Mouse (Mus musculus) embryonic facial prominence, embryonic 10.5 days (tissue): Measurements from ENCODE around the gene Smad3. TPM values are rescaled to one million over a fixed set of nuclear protein-coding genes. Genes with fewer than 3 reads are reported as not detected.

Experiments used
- DNase-seq: peaks from one replicate; pipeline ENCODE4 v3.0.0-alpha.2; 2017; ENCODE audit warnings: low spot score
- H3K27ac ChIP-seq: fragments of 300-500 bp; sonication (generic); replicated peaks from 2 replicates; pipeline ENCODE4 v1.5.1; 2016; ENCODE audit warnings: mild to moderate bottlenecking
- H3K27me3 ChIP-seq: fragments of 300-500 bp; sonication (generic); replicated peaks from 2 replicates; pipeline ENCODE4 v1.6.1; 2016; ENCODE audit warnings: low read depth, mild to moderate bottlenecking; ENCODE audit not compliant: poor library complexity, severe bottlenecking
- H3K36me3 ChIP-seq: fragments of 300-500 bp; sonication (generic); replicated peaks from 2 replicates; pipeline ENCODE4 v1.6.1; 2016; ENCODE audit warnings: mild to moderate bottlenecking, moderate library complexity
- H3K4me1 ChIP-seq: fragments of 300-500 bp; sonication (generic); 2 replicates; pipeline ENCODE4 v1.6.1; 2016
- H3K4me3 ChIP-seq: fragments of 300-500 bp; sonication (generic); 2 replicates; pipeline ENCODE4 v1.5.1; 2016; ENCODE audit warnings: mild to moderate bottlenecking, moderate library complexity
- H3K9me3 ChIP-seq: fragments of 300-500 bp; sonication (generic); 2 replicates; pipeline ENCODE4 v1.6.1; 2016; ENCODE audit warnings: mild to moderate bottlenecking
- WGBS: fragments of 180-500 bp; shearing (Covaris S2); methylation state at CpG from one replicate; pipeline ENCODE4 v1.1.7; 2016; 5-methylcytosine and 5-hydroxymethylcytosine counted together
- polyA plus RNA-seq: library from polyadenylated mRNA; unstranded; fragments of >200 nt; fragmentation: Nextera tagmentation; extraction: Ambion mirVana; gene quantifications from 2 replicates; pipeline ENCODE4 v1.2.1, GENCODE M21; 2016

Gene Smad3
- polyA plus RNA-seq, 1 experiment from 2014 or later: 23.4 TPM

- 75% methylated on average over 7 of the region's 7 CpGs for WGBS
These were observed 5.2 kb downstream of the Smad3 start for GRCm38 (mm10) chr9:63752576-63752975.

GRCm38 (mm10) chr9:63751325-63751724 lies 6.5 kb downstream of the Smad3 start:
- Histone ChIP-seq H3K27ac (no peak overlapping the region), H3K27me3 (no peaks in the 10 kb centered on the region), H3K36me3 (peaks cover 8% of the 10 kb centered on the region), H3K4me1 (peaks cover 100% of the 10 kb centered on the region), H3K4me3 (no peak overlapping the region), H3K9me3 (no peaks in the 10 kb centered on the region)
- DNase-seq: no peak
- 71% methylated on average over 4 of the region's 4 CpGs for WGBS

More at GRCm38 (mm10) chr9:63752576-63752975, 5.2 kb downstream of the Smad3 start:
- no peak for DNase-seq
- no peak overlapping the region for H3K4me3 ChIP-seq
- H3K27ac ChIP-seq: no peak overlapping the region
- no peaks in the 10 kb centered on the region for H3K9me3 ChIP-seq
- peaks cover 8% of the 10 kb centered on the region for H3K36me3 ChIP-seq
- no peaks in the 10 kb centered on the region for H3K27me3 ChIP-seq
- H3K4me1 ChIP-seq: peaks cover 97% of the 10 kb centered on the region

- Histone ChIP-seq H3K9me3 (no peaks in the 10 kb centered on the region), H3K27me3 (no peaks in the 10 kb centered on the region), H3K36me3 (peaks cover 8% of the 10 kb centered on the region), H3K4me1 (peaks cover 100% of the 10 kb centered on the region), H3K27ac (0 out of 2 replicates have a peak overlapping the region, but pooled peaks have one; percentile 3), H3K4me3 (peak overlapping the region; percentile 8; the same call in 1 of the 2 replicates)
- DNase-seq: no peak
- WGBS: 53% methylated on average over 10 of the region's 10 CpGs
These were observed 7.3 kb downstream of the Smad3 start for GRCm38 (mm10) chr9:63750360-63750974.

- no peaks in the 10 kb centered on the region for H3K9me3 ChIP-seq
- H3K27me3 ChIP-seq: no peaks in the 10 kb centered on the region
- no peak overlapping the region for H3K4me3 ChIP-seq
- 0 out of 2 replicates have a peak overlapping the region, but pooled peaks have one; percentile 32 for H3K27ac ChIP-seq
- H3K4me1 ChIP-seq: peaks cover 100% of the 10 kb centered on the region
- WGBS: 48% methylated on average over 15 of the region's 15 CpGs
- peaks cover 15% of the 10 kb centered on the region for H3K36me3 ChIP-seq
- no peak for DNase-seq
These were observed 8.4 kb downstream of the Smad3 start for GRCm38 (mm10) chr9:63749296-63749915.

GRCm38 (mm10) chr9:63747645-63748295 lies 10.0 kb downstream of the Smad3 start:
- Histone ChIP-seq H3K36me3 (peaks cover 18% of the 10 kb centered on the region), H3K4me3 (no peak overlapping the region), H3K4me1 (peaks cover 100% of the 10 kb centered on the region), H3K27ac (no peak overlapping the region), H3K9me3 (no peaks in the 10 kb centered on the region), H3K27me3 (no peaks in the 10 kb centered on the region)
- DNase-seq: no peak
- 83% methylated on average over 9 of the region's 9 CpGs for WGBS

GRCm38 (mm10) chr9:63746980-63747379 lies 10.8 kb downstream of the Smad3 start:
- H3K9me3 ChIP-seq: no peaks in the 10 kb centered on the region
- peaks cover 100% of the 10 kb centered on the region for H3K4me1 ChIP-seq
- H3K27me3 ChIP-seq: no peaks in the 10 kb centered on the region
- no peak overlapping the region for H3K4me3 ChIP-seq
- WGBS: 90% methylated on average over 3 of the region's 3 CpGs
- peaks cover 19% of the 10 kb centered on the region for H3K36me3 ChIP-seq
- H3K27ac ChIP-seq: peak overlapping the region; percentile 67; the same call in 1 of the 2 replicates
- DNase-seq: no peak

GRCm38 (mm10) chr9:63745821-63746632 lies 11.8 kb downstream of the Smad3 start:
- peaks cover 17% of the 10 kb centered on the region; the same call in 1 of the 2 replicates for H3K36me3 ChIP-seq
- H3K4me3 ChIP-seq: peak overlapping the region; percentile 9; the same call in 1 of the 2 replicates
- WGBS: 52% methylated on average over 19 of the region's 19 CpGs
- H3K27me3 ChIP-seq: no peaks in the 10 kb centered on the region
- peak; percentile 48 for DNase-seq
- H3K9me3 ChIP-seq: no peaks in the 10 kb centered on the region
- H3K27ac ChIP-seq: peak overlapping the region; percentile 67
- peaks cover 99% of the 10 kb centered on the region for H3K4me1 ChIP-seq

GRCm38 (mm10) chr9:63744595-63744994 lies 13.2 kb downstream of the Smad3 start:
- H3K9me3 ChIP-seq: no peaks in the 10 kb centered on the region
- H3K4me1 ChIP-seq: peaks cover 99% of the 10 kb centered on the region
- no peak for DNase-seq
- no peak overlapping the region for H3K4me3 ChIP-seq
- no peaks in the 10 kb centered on the region for H3K27me3 ChIP-seq
- no peak overlapping the region for H3K27ac ChIP-seq
- WGBS: 92% methylated on average over 5 of the region's 5 CpGs
- peaks cover 20% of the 10 kb centered on the region for H3K36me3 ChIP-seq

GRCm38 (mm10) chr9:63743775-63744174 lies 14.0 kb downstream of the Smad3 start:
- Histone ChIP-seq H3K4me1 (peaks cover 99% of the 10 kb centered on the region), H3K27ac (no peak overlapping the region; the same call in 1 of the 2 replicates), H3K4me3 (no peak overlapping the region), H3K36me3 (peaks cover 29% of the 10 kb centered on the region), H3K9me3 (no peaks in the 10 kb centered on the region), H3K27me3 (no peaks in the 10 kb centered on the region)
- 88% methylated on average over 11 of the region's 11 CpGs for WGBS
- DNase-seq: no peak

GRCm38 (mm10) chr9:63742887-63743660 lies 14.7 kb downstream of the Smad3 start:
- Histone ChIP-seq H3K27me3 (no peaks in the 10 kb centered on the region), H3K27ac (no peak overlapping the region; the same call in 1 of the 2 replicates), H3K36me3 (peaks cover 33% of the 10 kb centered on the region), H3K9me3 (no peaks in the 10 kb centered on the region), H3K4me3 (no peak overlapping the region), H3K4me1 (peaks cover 99% of the 10 kb centered on the region)
- 60% methylated on average over 13 of the region's 13 CpGs for WGBS
- DNase-seq: no peak

- DNase-seq: no peak
- H3K36me3 ChIP-seq: peaks cover 33% of the 10 kb centered on the region
- 54% methylated on average over 3 of the region's 3 CpGs for WGBS
- no peak overlapping the region for H3K4me3 ChIP-seq
- peaks cover 99% of the 10 kb centered on the region for H3K4me1 ChIP-seq
- no peak overlapping the region for H3K27ac ChIP-seq
- no peaks in the 10 kb centered on the region for H3K27me3 ChIP-seq
- H3K9me3 ChIP-seq: no peaks in the 10 kb centered on the region
These were observed 15.5 kb downstream of the Smad3 start for GRCm38 (mm10) chr9:63742318-63742717.
